Mouse (Mus musculus) forebrain, embryonic 11.5 days (tissue): ENCODE measurements around the gene Mst1r. TPM values are rescaled to one million over a fixed set of nuclear protein-coding genes. Genes with fewer than 3 reads are reported as not detected.
A peak's percentile ranks its signal among the peaks of the same experiment; 100 is the strongest.

ENCODE experiments used
- ATAC-seq: fragments of 200-750 bp; cut with Nextera tagmentation; replicated peaks from 2 replicates; pipeline ENCODE4 v1.8.0; 2017; ENCODE audit warnings: moderate TSS enrichment; ENCODE audit not compliant: low FRiP score
- DNase-seq: peaks from one replicate; pipeline ENCODE4 v3.0.0-alpha.2; 2017; ENCODE audit warnings: low spot score
- H3K27ac ChIP-seq: fragments of 300-500 bp; sonication (generic); 2 replicates; pipeline ENCODE4 v1.5.1; 2014; ENCODE audit warnings: low read depth, low read length
- H3K27me3 ChIP-seq: fragments of 300-500 bp; sonication (generic); 2 replicates; pipeline ENCODE4 v1.6.1; 2014; ENCODE audit warnings: mild to moderate bottlenecking, low read length, mixed read lengths; ENCODE audit not compliant: control insufficient read depth, insufficient read depth
- H3K36me3 ChIP-seq: fragments of 300-500 bp; sonication (generic); 2 replicates; pipeline ENCODE4 v1.6.1; 2014; ENCODE audit warnings: mild to moderate bottlenecking, low read length, moderate library complexity, mixed read lengths; ENCODE audit not compliant: control insufficient read depth, insufficient read depth
- H3K4me1 ChIP-seq: fragments of 300-500 bp; sonication (generic); replicated peaks from 2 replicates; pipeline ENCODE4 v1.6.1; 2014; ENCODE audit warnings: low read length, mixed read lengths; ENCODE audit not compliant: control insufficient read depth, insufficient read depth
- H3K4me2 ChIP-seq: fragments of 300-500 bp; sonication (generic); 2 replicates; pipeline ENCODE4 v1.6.1; 2014; ENCODE audit warnings: low read depth, mild to moderate bottlenecking, low read length, moderate library complexity, mixed read lengths; ENCODE audit not compliant: severe bottlenecking
- H3K4me3 ChIP-seq: fragments of 300-500 bp; sonication (generic); 2 replicates; pipeline ENCODE4 v1.5.1; 2014; ENCODE audit warnings: low read depth, low read length
- H3K9ac ChIP-seq: fragments of 300-500 bp; sonication (generic); 2 replicates; pipeline ENCODE4 v1.6.1; 2014; ENCODE audit warnings: low read length
- H3K9me3 ChIP-seq: fragments of 300-500 bp; sonication (generic); 2 replicates; pipeline ENCODE4 v1.6.1; 2016; ENCODE audit warnings: low read length, mixed read lengths; ENCODE audit not compliant: control insufficient read depth
- WGBS: fragments of 180-500 bp; shearing (Covaris S2); extraction: QIAGEN DNeasy Blood & Tissue Kit; methylation state at CpG from one replicate; pipeline ENCODE4 v1.1.7; 2014; 5-methylcytosine and 5-hydroxymethylcytosine counted together
- polyA plus RNA-seq: library from polyadenylated mRNA; unstranded; fragments of >200 nt; fragmentation: Nextera tagmentation; extraction: Ambion mirVana; gene quantifications from 2 replicates; pipeline ENCODE4 v1.2.1, GENCODE M21; 2014

Gene Mst1r
- polyA plus RNA-seq, 1 experiment from 2014 or later, result 0.43 TPM

DNA sequence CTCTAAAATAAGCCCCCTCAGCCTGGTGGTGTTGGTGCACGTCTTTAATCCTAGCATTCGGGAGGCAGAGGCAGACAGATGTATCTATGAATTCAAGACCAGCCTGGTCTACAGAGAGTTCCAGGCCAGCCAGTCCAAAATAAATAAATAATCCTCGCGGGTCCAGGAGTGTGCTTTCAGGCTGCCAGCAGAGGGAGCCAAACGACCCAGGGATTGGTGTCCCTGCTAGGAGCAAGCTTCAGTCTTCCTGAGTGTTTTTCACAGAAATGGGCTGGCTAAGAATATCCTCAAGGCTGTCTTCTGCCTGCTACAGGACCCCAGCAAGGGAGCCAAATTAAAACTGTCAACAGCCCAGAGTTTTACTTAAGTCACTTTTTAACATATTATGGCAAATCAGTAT, 57.0 kb downstream of the Mst1r start:
- Histone ChIP-seq H3K4me3 (no peak overlapping the region), H3K9me3 (no peaks in the 10 kb centered on the region), H3K27me3 (no peaks in the 10 kb centered on the region), H3K27ac (no peak overlapping the region), H3K4me1 (0 out of 2 replicates have a peak, but pooled peaks cover 2% of the 10 kb centered on the region), H3K36me3 (no peaks in the 10 kb centered on the region; the same call in 1 of the 2 replicates), H3K4me2 (no peak overlapping the region), H3K9ac (no peak overlapping the region)
- 27% methylated on average over 5 of the region's 5 CpGs for WGBS
- ATAC-seq (no peak), DNase-seq (peak; percentile 91)

- Histone ChIP-seq H3K4me1 (0 out of 2 replicates have a peak, but pooled peaks cover 2% of the 10 kb centered on the region), H3K4me2 (no peak overlapping the region), H3K4me3 (no peak overlapping the region), H3K9me3 (no peaks in the 10 kb centered on the region), H3K27ac (no peak overlapping the region), H3K9ac (no peak overlapping the region), H3K36me3 (no peaks in the 10 kb centered on the region; the same call in 1 of the 2 replicates), H3K27me3 (no peaks in the 10 kb centered on the region)
- WGBS, result 97% methylated on average over 9 of the region's 9 CpGs
- no peak for ATAC-seq
- no peak for DNase-seq
These were observed 58.0 kb downstream of the Mst1r start for GRCm38 (mm10) chr9:107964681-107965080.

DNA sequence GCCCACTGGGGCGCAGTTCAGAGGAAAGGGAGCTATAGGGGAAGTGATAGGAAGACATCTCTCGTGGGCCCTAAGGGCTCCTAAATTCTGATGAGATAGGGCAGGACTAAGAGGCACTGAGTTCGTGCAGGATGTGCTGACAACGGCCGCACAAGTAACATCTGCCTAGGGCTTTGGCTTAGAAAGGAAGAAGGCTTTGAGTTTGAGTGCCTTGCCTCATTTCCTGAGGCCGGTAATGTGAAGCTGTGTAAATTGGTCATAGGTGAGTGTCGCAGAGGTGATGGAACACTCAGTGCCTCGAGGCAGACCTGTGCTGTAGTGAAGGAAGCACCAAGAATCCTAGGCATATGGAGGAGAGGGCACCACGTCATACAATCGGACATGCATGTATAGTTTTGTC, 60.0 kb downstream of the Mst1r start:
- H3K4me2 ChIP-seq, result no peak overlapping the region
- H3K4me3 ChIP-seq, result no peak overlapping the region
- no peak overlapping the region for H3K27ac ChIP-seq
- no peaks in the 10 kb centered on the region for H3K27me3 ChIP-seq
- ATAC-seq (no peak), DNase-seq (no peak)
- no peak overlapping the region for H3K9ac ChIP-seq
- 0 out of 2 replicates have a peak, but pooled peaks cover under 1% of the 10 kb centered on the region for H3K4me1 ChIP-seq
- peaks cover 5% of the 10 kb centered on the region; the same call in 1 of the 2 replicates for H3K36me3 ChIP-seq
- WGBS, result 92% methylated on average over 10 of the region's 10 CpGs
- H3K9me3 ChIP-seq, result no peaks in the 10 kb centered on the region

- no peaks in the 10 kb centered on the region for H3K27me3 ChIP-seq
- H3K4me1 ChIP-seq, result no peaks in the 10 kb centered on the region
- H3K4me3 ChIP-seq, result no peak overlapping the region
- no peak overlapping the region for H3K4me2 ChIP-seq
- no peak overlapping the region for H3K27ac ChIP-seq
- 86% methylated on average over 6 of the region's 6 CpGs for WGBS
- DNase-seq, result no peak
- no peaks in the 10 kb centered on the region for H3K9me3 ChIP-seq
- no peak for ATAC-seq
- peaks cover 5% of the 10 kb centered on the region; the same call in 1 of the 2 replicates for H3K36me3 ChIP-seq
- no peak overlapping the region for H3K9ac ChIP-seq
These were observed 60.8 kb downstream of the Mst1r start for GRCm38 (mm10) chr9:107967437-107967836.

GRCm38 (mm10) chr9:107968531-107968930, 61.9 kb downstream of the Mst1r start:
- WGBS, result 92% methylated on average over 7 of the region's 7 CpGs
- Histone ChIP-seq H3K27ac (no peak overlapping the region), H3K4me2 (no peak overlapping the region), H3K4me1 (no peaks in the 10 kb centered on the region), H3K27me3 (no peaks in the 10 kb centered on the region), H3K9me3 (no peaks in the 10 kb centered on the region), H3K9ac (no peak overlapping the region), H3K36me3 (peaks cover 5% of the 10 kb centered on the region; the same call in 1 of the 2 replicates), H3K4me3 (no peak overlapping the region)
- ATAC-seq, result no peak
- DNase-seq, result no peak

Other genes starting within 250 kb of the Mst1r start
- gene Slc38a3, start 237.3 kb upstream of the Mst1r start, polyA plus RNA-seq, result 6.7 TPM in 2 replicates
- gene Gnat1, start 227.2 kb upstream of the Mst1r start, polyA plus RNA-seq, result 1.6 and 2.6 TPM in 2 replicates
- gene Sema3f, start 196.4 kb upstream of the Mst1r start, polyA plus RNA-seq, result 13.2 and 15.9 TPM in 2 replicates
- gene Rbm5, start 135.9 kb upstream of the Mst1r start, polyA plus RNA-seq, result 198 and 206 TPM in 2 replicates
- gene Rbm6, start 33.6 kb upstream of the Mst1r start, polyA plus RNA-seq, result 112 and 119 TPM in 2 replicates
- 14.7 and 14.9 TPM in 2 replicates for gene Mon1a, start 18.7 kb upstream of the Mst1r start, polyA plus RNA-seq
- gene Actl11, start 21.6 kb downstream of the Mst1r start, polyA plus RNA-seq, result not detected in 2 replicates
- 7.4 and 8.0 TPM in 2 replicates for gene Camkv, start 28.8 kb downstream of the Mst1r start, polyA plus RNA-seq
- gene Traip, start 43.3 kb downstream of the Mst1r start, polyA plus RNA-seq, result 38.2 and 39.7 TPM in 2 replicates
- gene Uba7, start 68.6 kb downstream of the Mst1r start, polyA plus RNA-seq, result 7.9 and 8.4 TPM in 2 replicates
- gene Gm20661, start 76.2 kb downstream of the Mst1r start, polyA plus RNA-seq, result 1.0 and 1.7 TPM in 2 replicates
- gene Inka1, start 79.0 kb downstream of the Mst1r start, polyA plus RNA-seq, result 22.8 and 26.5 TPM in 2 replicates
- 1.9 and 3.4 TPM in 2 replicates for gene Cdhr4, start 85.6 kb downstream of the Mst1r start, polyA plus RNA-seq
- gene Gm20662, start 89.5 kb downstream of the Mst1r start, polyA plus RNA-seq, result 0.39 and 1.1 TPM in 2 replicates
- 41.1 and 43.3 TPM in 2 replicates for gene Ip6k1, start 95.6 kb downstream of the Mst1r start, polyA plus RNA-seq
- gene Gmppb, start 142.4 kb downstream of the Mst1r start, polyA plus RNA-seq, result 19.9 and 20.7 TPM in 2 replicates
- gene Amigo3, start 146.3 kb downstream of the Mst1r start, polyA plus RNA-seq, result 2.4 and 2.7 TPM in 2 replicates
- 0.28 and 0.56 TPM in 2 replicates for gene Mst1, start 173.6 kb downstream of the Mst1r start, polyA plus RNA-seq
- gene Rnf123, start 176.5 kb downstream of the Mst1r start, polyA plus RNA-seq, result 34.7 and 37.0 TPM in 2 replicates
- 53.3 and 61.5 TPM in 2 replicates for gene Apeh, start 187.7 kb downstream of the Mst1r start, polyA plus RNA-seq